Mouse (Mus musculus) left cerebral cortex, adult 18-20 months (tissue): Measurements from ENCODE around the gene Synpr. TPM values are rescaled to one million over a fixed set of nuclear protein-coding genes. Genes with fewer than 3 reads are reported as not detected.

Experiments
- DNase-seq, 2 experiments: peaks; one replicate each; pipeline ENCODE4 v3.0.0; 2021 to 2022; ENCODE audit warnings: low spot score in 2 of 2, mixed read lengths in 1 of 2
- total RNA-seq, 2 experiments: library from RNA; stranded (reverse); gene quantifications; 2 replicates each; pipeline ENCODE4 v1.2.3; 2021

Gene Synpr
- total RNA-seq, 2 experiments from 2014 or later, result 119 to 136 TPM

GRCm38 (mm10) chr14:13354154-13354553, 69.6 kb downstream of the Synpr start:
- DNase-seq, result peak; percentile 12 to 22

DNA sequence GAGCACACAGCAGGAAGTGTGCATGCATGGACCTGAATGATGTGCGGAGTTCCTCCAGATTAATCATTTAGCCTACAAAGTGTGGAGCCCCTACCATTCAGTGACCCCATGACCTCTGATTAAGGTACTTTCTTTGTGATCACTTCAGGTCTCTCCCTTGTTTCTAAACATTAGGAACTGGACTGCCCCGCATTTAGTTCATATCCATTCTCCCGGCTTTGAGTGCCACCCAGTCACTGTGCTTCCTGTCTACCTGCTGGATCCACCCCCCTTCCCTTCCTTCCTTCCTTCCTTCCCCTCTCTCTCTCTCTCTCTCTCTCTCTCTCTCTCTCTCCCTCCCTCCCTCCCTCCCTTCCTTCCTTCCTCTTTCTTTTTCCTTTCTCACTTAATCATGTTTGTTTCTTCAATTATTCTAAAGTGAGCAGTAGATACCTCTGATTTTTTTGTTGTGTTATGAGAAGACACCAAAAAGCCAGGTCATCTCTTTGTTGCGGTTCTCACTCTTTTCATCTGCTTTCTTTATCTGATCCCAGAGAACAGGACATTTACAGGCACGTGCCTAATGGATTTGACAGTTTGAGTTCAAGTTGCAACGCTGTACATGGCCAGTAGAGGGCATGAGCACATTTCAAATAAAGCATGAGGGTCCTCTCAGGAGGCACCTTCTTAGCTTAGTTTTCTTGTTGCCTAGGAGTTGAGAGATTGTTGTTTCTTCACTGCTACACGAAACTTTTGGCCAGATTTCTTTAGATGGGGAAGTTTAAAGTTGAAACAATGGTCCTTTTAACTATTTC, 71.2 kb downstream of the Synpr start:
- peak; percentile 57 to 63 for DNase-seq

DNA sequence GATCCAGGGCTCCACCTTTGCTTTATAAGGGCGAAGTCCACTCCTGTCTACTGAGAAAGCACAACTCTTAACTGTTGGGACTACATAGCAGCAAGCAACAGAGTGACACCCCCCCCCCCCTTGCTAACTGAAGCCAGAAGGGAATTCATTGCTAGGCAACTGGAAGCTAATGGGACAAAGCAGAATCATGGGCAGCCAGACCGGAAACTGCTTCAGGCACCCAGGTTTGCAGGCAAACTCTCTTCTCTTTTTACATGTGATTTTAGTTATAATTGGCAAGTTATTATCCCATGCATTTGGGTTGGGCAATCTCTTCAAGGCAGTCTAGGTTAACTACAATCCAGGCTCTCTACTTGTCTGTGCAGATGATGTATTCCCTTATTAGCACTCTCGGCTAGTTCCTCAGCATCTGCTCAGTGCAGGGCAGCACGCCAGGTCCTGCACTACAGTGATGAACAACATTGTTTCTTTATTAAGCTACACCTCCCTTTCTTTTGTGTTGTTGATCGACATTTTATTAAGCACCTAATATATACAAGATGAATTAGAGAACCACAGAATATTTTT, 72.6 kb downstream of the Synpr start:
- no peak for DNase-seq

DNA sequence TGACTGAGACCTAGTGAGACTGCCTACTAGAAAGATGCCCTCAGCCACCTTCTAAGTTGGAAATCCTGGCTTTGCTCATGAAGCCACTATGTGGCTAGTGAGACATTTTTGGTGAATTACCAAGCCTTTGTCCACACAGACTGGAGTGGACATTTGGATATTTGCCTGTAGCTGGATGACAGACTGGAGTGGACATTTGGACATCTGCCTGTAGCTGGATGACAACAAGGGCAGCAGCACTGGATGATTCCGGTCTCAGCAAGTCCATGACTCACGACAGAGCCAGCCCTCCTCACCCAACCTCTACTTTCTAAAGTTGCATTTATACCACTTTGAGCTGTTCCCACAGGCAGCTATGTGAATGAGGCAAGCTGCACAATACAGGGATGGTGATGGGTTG, 73.5 kb downstream of the Synpr start:
- DNase-seq, result no peak

- DNase-seq, result no peak
Observed at GRCm38 (mm10) chr14:13361184-13361583, 76.6 kb downstream of the Synpr start.

DNA sequence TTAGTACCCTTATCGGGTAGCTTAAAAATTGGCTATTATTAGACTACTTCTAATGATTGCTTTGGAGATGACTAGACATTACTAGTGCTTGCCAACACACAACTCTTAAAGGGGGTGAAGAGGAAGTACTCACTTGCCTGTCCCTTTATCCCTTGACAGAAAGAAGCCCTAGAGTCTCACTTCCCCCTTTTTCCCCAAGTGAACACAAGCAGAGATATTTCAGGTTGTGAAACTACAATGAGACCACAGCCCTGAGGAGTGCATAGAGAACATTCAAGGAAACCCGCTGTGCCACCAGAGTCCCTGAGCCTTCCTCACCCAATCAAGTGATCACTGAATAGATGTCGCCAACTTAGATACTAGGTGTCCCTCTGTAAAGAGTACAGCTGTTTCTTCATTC, 77.1 kb downstream of the Synpr start:
- no peak for DNase-seq

DNA sequence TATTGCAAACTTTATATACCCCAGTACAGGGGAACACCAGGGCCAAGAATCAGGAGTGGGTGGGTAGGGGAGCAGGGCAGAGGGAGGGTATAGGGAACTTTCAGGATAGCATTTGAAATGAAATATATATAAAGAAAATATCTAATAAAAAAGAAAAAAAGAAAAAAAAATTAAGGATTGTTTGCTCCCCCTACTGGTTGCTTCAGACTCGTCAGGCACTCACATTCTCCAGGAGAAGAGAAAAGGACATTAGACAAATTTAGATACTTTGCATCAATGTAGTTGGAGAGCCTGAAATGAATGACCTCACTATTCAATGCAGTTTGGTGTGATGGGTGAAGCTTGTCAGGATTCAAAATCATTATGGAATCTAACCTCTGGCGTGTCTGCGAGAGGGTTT, 83.7 kb downstream of the Synpr start:
- no peak for DNase-seq

DNA sequence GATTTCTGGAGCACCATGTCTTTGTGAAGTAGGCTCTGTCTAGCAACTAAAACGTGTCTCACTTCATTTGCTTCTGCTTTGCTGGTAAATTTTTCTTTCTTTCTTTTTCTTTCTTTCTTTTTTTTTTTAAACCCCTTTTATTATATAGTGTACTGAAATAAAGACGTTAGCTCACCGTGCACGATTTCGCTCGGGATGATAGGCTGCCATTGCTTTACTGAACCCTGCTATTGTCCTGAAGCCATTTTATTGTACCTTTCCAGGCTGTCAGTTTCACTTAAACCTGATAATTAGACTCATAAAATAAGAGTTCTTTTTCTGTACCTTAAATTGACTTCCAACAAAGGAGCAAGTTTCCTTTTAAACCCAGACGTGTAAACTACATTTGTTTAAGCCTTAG, 104.5 kb downstream of the Synpr start:
- no peak for DNase-seq

- no peak for DNase-seq
Observed at GRCm38 (mm10) chr14:13389954-13390353, 105.4 kb downstream of the Synpr start.

DNA sequence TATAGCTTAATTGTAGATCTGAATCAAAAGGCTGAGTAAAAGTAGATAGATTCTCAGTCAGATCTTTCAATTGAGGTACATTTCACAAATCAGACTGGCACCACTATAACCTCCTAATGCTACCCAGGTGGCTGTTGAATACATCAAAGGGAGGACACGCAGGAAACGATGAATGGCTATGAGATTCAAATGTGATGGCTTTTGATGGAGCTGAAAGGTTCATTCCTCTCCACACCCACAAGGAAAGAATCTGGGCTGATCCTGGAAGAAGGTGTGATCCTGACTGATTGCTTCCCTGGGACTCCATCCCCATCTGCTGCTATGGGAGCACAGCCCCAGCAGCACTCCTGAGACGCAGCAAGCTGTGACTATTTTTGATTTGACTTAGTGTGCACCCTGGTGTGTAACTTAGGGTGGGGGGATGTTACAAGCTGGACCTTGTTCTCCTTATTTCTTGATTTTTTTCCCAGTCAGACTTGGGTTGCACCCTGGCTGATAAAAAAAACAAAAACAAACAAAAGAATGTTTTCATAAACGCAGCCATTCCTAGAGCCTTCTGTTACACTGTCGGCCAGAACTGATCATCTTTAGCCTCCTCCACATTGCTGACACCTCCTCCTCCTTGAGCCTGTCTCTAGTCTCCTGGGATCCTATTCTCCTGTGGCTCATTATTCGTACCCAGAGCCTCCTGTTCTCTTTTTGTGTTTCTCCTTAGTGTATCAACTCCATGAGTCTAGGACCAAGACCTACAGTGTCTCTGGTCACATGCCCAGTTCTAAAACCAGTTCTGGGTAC, 114.8 kb downstream of the Synpr start:
- peak in 1 of 2 experiments; percentile 7 for DNase-seq

GRCm38 (mm10) chr14:13411636-13412035, 127.1 kb downstream of the Synpr start:
- DNase-seq, result no peak

DNA sequence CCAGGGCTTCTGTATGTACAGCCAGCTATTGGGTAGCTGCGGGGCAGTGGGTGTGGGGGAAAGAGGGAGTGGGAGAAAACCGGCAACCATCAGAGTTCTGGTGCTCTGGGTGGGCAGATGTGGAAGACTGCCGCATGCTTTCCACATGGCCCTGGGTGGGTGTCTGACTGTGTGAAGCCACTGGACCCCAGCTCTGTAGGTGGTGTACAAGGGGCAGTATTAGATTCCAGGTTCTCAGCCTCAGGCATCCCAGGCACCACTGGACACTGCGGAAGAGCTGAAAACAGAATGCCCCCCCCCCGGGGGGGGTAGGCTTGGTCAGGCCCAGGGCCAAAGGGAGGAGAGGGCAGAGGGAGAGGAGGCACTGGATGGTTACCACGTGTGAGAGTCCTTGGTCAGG, 156.1 kb downstream of the Synpr start:
- DNase-seq, result no peak

GRCm38 (mm10) chr14:13444908-13445307, 160.3 kb downstream of the Synpr start:
- DNase-seq, result no peak

DNA sequence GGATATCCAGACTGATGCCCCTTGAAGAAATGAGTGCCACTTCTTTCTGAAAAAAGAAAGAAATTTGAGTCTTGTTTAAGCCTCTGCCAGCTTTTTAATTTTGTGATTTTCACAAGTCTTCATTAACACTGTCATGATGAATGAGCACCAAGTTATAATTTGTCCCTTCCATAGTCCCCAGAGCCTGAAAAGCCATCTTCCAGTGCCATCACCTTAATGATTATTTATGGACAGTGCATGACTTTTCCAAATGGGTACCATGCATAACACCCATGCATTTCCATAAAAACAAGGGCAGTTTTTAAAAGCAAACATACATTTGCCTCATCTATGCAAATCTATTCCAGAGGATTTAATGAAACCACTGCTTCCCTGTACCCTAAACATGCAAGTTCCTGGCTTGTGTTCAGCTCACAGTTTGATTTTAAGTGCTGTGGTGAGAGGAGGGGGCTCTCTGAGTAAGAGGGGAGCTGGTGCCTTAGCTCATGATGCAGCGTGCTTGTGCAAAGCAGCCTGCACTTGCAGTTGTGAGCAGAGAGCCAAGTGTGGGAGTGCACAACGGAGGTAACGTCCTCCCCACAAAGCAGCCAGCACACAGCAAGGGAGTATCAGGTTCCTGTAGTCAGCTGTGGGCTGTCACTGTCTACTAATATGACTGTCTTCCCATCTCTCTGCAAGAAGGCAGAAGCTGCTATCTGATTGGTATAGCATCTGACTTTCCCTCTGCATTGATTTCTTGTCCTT, 169.1 kb downstream of the Synpr start:
- peak; percentile 6 to 19 for DNase-seq

- DNase-seq, result no peak
Observed at GRCm38 (mm10) chr14:13454991-13455390, 170.4 kb downstream of the Synpr start.

DNA sequence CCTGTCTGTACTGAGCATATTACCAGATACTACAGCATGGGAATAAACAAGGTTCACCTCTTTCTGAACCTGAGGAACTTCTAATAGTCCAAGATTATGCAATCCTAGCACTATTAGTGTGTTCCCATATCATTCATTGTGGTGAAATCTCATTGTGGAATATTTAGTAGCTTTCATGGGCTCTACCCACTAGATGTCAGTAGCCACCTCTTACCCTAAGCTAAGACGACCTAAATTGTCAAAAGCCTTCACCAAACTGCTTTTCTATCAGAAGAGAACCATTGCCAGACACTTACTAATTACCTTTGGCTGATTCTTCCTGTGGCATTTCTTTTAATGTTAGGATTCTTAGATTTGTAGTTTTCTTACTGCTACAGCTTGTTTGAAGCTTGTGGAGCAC, 174.8 kb downstream of the Synpr start:
- no peak for DNase-seq

DNA sequence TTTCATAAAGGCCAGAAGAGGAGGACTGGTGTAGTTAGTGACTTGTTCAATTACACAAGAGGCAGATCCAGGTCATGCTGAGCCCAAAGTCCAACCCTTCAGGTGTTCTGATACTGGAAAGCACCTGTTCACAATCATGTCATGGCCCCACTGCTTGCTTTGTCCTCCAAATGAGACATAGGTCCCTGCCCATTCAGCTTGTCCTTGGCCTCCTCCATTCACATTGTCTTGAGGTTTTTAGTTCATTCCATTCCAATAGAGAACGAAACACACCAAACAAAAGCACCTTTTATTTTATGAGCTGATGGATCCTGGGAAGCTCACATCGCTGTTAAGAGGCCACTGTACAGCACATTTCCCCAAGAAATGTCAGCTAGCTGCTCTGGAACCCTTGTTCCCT, 184.6 kb downstream of the Synpr start:
- no peak for DNase-seq

GRCm38 (mm10) chr14:13477821-13478220, 193.2 kb downstream of the Synpr start:
- DNase-seq, result no peak

- DNase-seq, result no peak
Observed at GRCm38 (mm10) chr14:13505355-13505754, 220.8 kb downstream of the Synpr start.

GRCm38 (mm10) chr14:13518608-13519139, 234.1 kb downstream of the Synpr start:
- no peak for DNase-seq
